Mouse (Mus musculus) heart, embryonic 11.5 days (tissue): ENCODE data around the gene Npas1. TPM values are rescaled to one million over a fixed set of nuclear protein-coding genes. Genes with fewer than 3 reads are reported as not detected.
A peak's percentile ranks its signal among the peaks of the same experiment; 100 is the strongest.

Source experiments
- ATAC-seq: fragments of 200-750 bp; cut with Nextera tagmentation; replicated peaks from 2 replicates; pipeline ENCODE4 v1.8.0; 2017; ENCODE audit warnings: moderate library complexity; ENCODE audit not compliant: insufficient number of reproducible peaks, low FRiP score, low TSS enrichment
- H3K27ac ChIP-seq: fragments of 300-500 bp; sonication (generic); 2 replicates; pipeline ENCODE4 v1.5.1; 2014; ENCODE audit warnings: mild to moderate bottlenecking, low read depth, low read length
- H3K27me3 ChIP-seq: fragments of 300-500 bp; sonication (generic); 2 replicates; pipeline ENCODE4 v1.6.1; 2014; ENCODE audit warnings: mild to moderate bottlenecking, low read length, mixed read lengths; ENCODE audit not compliant: control insufficient read depth, insufficient read depth
- H3K36me3 ChIP-seq: fragments of 300-500 bp; sonication (generic); 2 replicates; pipeline ENCODE4 v1.6.1; 2014; ENCODE audit warnings: mild to moderate bottlenecking, low read length, moderate library complexity, mixed read lengths; ENCODE audit not compliant: control insufficient read depth, insufficient read depth
- H3K4me1 ChIP-seq: fragments of 300-500 bp; sonication (generic); 2 replicates; pipeline ENCODE4 v1.6.1; 2014; ENCODE audit warnings: low read length; ENCODE audit not compliant: control insufficient read depth, insufficient read depth
- H3K4me2 ChIP-seq: fragments of 300-500 bp; sonication (generic); 2 replicates; pipeline ENCODE4 v1.6.1; 2014; ENCODE audit warnings: mild to moderate bottlenecking, moderate library complexity
- H3K4me3 ChIP-seq: fragments of 300-500 bp; sonication (generic); 2 replicates; pipeline ENCODE4 v1.5.1; 2014; ENCODE audit warnings: low read depth, low read length
- H3K9ac ChIP-seq: fragments of 300-500 bp; sonication (generic); 2 replicates; pipeline ENCODE4 v1.6.1; 2014; ENCODE audit warnings: mild to moderate bottlenecking, low read depth, low read length, moderate library complexity
- H3K9me3 ChIP-seq: fragments of 300-500 bp; sonication (generic); replicated peaks from 2 replicates; pipeline ENCODE4 v1.6.1; 2016; ENCODE audit warnings: low read length; ENCODE audit not compliant: control insufficient read depth
- WGBS: fragments of 180-500 bp; shearing (Covaris S2); extraction: QIAGEN DNeasy Blood & Tissue Kit; methylation state at CpG from one replicate; pipeline ENCODE4 v1.1.7; 2014; ENCODE audit not compliant: insufficient replicate concordance; 5-methylcytosine and 5-hydroxymethylcytosine counted together
- polyA plus RNA-seq: library from polyadenylated mRNA; unstranded; fragments of >200 nt; fragmentation: Nextera tagmentation; extraction: Ambion mirVana; gene quantifications from 2 replicates; pipeline ENCODE4 v1.2.1, GENCODE M21; 2014

Npas1 gene
- polyA plus RNA-seq, 1 experiment from 2014 or later = not detected

DNA sequence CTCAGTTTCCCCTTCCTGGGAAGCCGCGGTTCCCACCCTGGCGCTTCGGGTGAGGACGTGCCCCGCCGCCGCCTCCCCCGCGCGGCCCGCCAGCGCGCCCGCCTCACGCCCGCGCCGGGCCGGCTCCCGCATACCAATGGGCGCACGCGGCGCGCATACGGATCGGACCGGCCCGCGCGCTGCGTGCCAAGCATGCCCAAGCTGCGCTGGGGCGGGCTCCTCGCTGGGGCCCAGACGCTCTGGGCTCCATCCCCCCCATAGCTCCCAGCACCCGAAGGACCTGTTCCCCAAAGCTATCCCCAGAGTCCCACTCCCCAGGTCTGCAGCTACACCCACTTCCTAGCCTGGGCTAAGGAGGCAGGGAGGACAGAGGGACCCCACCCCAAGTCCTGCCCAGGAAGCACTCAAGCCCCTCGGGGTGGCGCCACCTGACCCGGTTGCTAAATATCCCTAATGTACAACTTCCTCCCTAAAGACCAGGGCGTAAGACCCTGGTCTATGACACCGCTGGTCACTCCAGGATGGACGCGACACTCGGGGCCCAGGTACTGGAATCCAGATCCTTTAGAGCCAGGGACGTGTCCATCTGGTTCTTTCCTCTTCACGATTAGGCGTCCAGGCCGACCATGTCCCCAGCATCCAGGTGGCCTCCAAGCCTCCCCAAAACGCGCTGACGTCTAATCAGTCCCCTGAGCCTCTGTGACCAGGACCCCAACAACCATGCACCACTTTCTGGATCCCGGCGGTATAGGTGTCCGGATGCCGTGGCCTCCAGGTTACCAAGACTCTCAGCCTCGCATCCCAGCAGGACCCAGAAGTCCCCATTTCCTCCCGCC lies 1.5 kb downstream of the Npas1 start:
- no peak for ATAC-seq
- Histone ChIP-seq H3K27me3 (peaks cover 61% of the 10 kb centered on the region), H3K9me3 (no peaks in the 10 kb centered on the region), H3K4me2 (peak overlapping the region; percentile 63), H3K27ac (no peak overlapping the region), H3K4me1 (peaks cover 18% of the 10 kb centered on the region), H3K4me3 (peak overlapping the region; percentile 43), H3K9ac (no peak overlapping the region), H3K36me3 (no peaks in the 10 kb centered on the region)
- WGBS = 1% methylated on average over 58 of the region's 59 CpGs

DNA sequence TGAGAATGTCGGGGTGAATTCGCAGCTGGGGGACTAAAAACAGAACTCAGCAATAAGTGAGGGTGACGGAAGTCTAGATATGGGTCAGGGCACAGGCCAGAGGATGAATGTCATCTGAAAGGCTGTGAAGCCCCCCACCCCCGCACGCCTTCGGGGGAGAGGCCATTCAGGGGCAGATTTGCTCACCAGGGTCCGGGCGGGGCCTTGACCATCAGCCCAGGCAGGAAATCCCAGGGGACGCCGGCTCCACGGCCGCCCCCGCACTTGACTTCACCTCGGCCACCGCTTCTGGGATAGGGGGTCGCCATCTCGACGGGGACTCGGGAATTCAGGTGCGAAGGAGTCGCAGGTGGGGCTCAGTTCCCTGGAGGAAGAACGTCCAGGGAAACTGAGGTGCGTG lies 2.2 kb downstream of the Npas1 start:
- Histone ChIP-seq H3K27me3 (peaks cover 61% of the 10 kb centered on the region), H3K27ac (no peak overlapping the region), H3K9me3 (no peaks in the 10 kb centered on the region), H3K36me3 (no peaks in the 10 kb centered on the region), H3K4me3 (peak overlapping the region; percentile 43), H3K9ac (no peak overlapping the region), H3K4me2 (peak overlapping the region; percentile 39; the same call in 1 of the 2 replicates), H3K4me1 (peaks cover 18% of the 10 kb centered on the region)
- 4% methylated on average over 23 of the region's 23 CpGs for WGBS
- ATAC-seq = no peak

DNA sequence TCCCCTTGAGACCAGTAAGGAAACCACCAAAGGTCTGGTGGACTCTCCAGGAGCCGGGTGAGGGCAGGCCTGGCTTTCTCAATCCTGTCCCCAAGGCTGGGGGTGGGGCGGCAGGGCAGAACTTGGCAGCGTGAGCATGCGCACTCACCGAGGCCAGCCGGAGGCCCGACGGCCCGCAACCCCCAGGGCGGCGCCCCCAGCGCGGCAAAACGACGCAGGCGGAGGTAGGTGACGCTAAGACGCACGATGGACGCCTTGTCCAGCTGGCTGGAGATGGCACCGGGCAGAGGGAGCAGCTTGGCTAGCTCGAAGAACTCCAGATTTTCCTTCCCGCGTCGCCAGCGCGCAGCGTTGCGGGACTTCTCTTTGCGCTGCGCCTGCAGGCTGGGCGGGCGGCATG lies 3.1 kb downstream of the Npas1 start:
- ATAC-seq = no peak
- WGBS = 5% methylated on average over 33 of the region's 33 CpGs
- H3K4me1 ChIP-seq = peaks cover 18% of the 10 kb centered on the region
- H3K9me3 ChIP-seq = no peaks in the 10 kb centered on the region
- H3K4me3 ChIP-seq = peak overlapping the region; percentile 25
- peaks cover 62% of the 10 kb centered on the region for H3K27me3 ChIP-seq
- peak overlapping the region; percentile 52 for H3K4me2 ChIP-seq
- H3K27ac ChIP-seq = no peak overlapping the region
- 0 out of 2 replicates have a peak overlapping the region, but pooled peaks have one; percentile 22 for H3K9ac ChIP-seq
- no peaks in the 10 kb centered on the region for H3K36me3 ChIP-seq

DNA sequence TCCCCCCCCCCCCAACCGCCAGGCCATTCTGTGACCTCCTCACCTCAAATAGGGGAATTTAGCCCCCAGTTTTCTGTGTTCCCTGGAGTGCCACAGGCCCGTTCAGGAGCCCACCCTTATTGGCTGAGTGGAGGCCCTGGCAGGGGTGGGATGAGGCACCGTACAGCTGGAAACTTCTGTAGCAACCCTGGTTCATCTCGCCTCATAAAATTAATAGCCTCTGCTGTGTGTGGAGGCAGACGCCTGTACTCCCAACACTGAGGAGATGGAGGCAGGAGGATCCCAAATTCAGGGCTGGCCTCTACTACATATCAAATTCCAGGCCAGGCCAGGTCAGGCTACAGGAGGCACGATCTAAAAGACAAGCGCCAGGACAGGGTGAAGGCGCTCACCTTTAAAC lies 3.7 kb downstream of the Npas1 start:
- H3K27ac ChIP-seq = no peak overlapping the region
- no peak overlapping the region for H3K4me2 ChIP-seq
- no peak overlapping the region for H3K4me3 ChIP-seq
- peaks cover 18% of the 10 kb centered on the region for H3K4me1 ChIP-seq
- ATAC-seq = no peak
- no peak overlapping the region for H3K9ac ChIP-seq
- H3K9me3 ChIP-seq = no peaks in the 10 kb centered on the region
- H3K36me3 ChIP-seq = no peaks in the 10 kb centered on the region
- H3K27me3 ChIP-seq = peaks cover 63% of the 10 kb centered on the region
- 65% methylated on average over 8 of the region's 8 CpGs for WGBS

DNA sequence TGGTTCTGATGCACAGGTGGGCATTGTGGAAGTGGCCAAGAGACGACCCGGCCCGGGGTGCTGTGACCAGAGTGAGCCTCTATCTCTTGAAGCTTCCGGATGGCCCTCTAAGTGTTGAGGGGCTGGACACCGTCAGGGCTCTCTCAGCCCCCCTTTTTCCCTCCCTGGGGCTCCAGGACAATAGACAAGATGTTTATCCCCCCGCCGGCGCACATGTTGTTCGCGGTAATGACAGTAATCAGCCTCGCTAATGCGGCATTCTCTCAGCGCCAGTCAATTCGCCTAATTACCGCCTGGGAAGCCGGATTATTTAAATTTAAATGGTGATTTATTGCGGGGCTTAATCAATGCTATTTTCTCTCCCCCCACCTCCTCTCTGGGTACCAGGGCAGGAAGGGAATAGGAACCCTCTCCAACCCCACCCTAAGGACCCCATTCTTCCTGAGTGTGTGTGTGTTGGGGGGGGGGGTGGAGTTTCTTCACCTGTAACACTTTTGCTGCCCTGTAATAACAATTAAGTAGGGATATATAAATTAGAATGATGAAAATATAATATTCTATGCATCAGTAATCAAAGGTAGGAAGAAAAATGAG lies 5.3 kb downstream of the Npas1 start:
- 9% methylated on average over 17 of the region's 17 CpGs for WGBS
- no peak overlapping the region for H3K9ac ChIP-seq
- H3K9me3 ChIP-seq = no peaks in the 10 kb centered on the region
- H3K36me3 ChIP-seq = no peaks in the 10 kb centered on the region
- H3K4me3 ChIP-seq = no peak overlapping the region
- H3K4me1 ChIP-seq = peaks cover 18% of the 10 kb centered on the region
- H3K27ac ChIP-seq = no peak overlapping the region
- peaks cover 65% of the 10 kb centered on the region for H3K27me3 ChIP-seq
- H3K4me2 ChIP-seq = no peak overlapping the region
- no peak for ATAC-seq

DNA sequence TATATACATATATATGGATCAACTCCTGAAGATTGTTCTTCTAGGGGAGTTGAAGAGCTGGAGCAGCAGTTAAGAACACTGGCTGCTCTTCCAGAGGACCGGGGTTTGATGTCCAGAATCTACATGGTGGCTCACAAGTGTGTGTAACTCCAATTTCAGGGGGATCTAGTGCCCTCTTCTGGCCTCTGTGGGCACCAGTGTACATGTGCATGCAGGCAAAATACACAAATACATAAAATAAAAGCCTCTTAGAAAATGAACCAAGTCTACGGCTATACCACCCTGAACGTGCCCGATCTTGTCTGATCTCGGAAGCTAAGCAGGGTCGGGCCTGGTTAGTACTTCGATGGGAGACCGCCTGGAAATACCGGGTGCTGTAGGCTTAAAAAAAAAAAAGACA lies 6.0 kb downstream of the Npas1 start:
- H3K36me3 ChIP-seq = no peaks in the 10 kb centered on the region
- H3K9me3 ChIP-seq = no peaks in the 10 kb centered on the region
- no peak overlapping the region for H3K27ac ChIP-seq
- H3K4me1 ChIP-seq = peaks cover 16% of the 10 kb centered on the region
- no peak overlapping the region for H3K4me2 ChIP-seq
- H3K4me3 ChIP-seq = no peak overlapping the region
- WGBS = 39% methylated on average over 9 of the region's 9 CpGs
- no peak for ATAC-seq
- peaks cover 59% of the 10 kb centered on the region for H3K27me3 ChIP-seq
- no peak overlapping the region for H3K9ac ChIP-seq

DNA sequence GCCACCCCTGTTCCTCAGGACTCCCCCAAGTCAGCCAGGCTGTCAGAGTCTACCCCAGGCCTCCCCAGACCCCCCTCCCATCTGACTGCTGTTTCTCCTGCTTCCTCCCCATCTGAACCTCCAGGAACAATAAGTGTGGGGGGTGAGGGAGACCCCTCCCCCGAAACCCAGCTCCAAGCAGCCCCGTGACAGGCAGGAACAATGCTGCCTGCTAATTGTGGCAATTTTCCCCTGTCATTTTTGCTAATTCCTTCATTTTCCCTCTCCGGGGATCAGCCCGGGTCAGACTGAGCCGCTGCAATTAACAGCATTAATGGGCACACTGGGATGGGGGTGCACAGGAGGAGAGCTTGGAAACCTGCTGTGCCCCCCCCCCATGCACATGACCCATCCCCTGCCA lies 9.4 kb downstream of the Npas1 start:
- Histone ChIP-seq H3K27ac (no peak overlapping the region), H3K4me2 (no peak overlapping the region), H3K27me3 (peaks cover 28% of the 10 kb centered on the region), H3K9ac (no peak overlapping the region), H3K4me3 (no peak overlapping the region), H3K36me3 (no peaks in the 10 kb centered on the region), H3K9me3 (no peaks in the 10 kb centered on the region), H3K4me1 (no peaks in the 10 kb centered on the region)
- no peak for ATAC-seq
- WGBS = 23% methylated on average over 5 of the region's 5 CpGs

DNA sequence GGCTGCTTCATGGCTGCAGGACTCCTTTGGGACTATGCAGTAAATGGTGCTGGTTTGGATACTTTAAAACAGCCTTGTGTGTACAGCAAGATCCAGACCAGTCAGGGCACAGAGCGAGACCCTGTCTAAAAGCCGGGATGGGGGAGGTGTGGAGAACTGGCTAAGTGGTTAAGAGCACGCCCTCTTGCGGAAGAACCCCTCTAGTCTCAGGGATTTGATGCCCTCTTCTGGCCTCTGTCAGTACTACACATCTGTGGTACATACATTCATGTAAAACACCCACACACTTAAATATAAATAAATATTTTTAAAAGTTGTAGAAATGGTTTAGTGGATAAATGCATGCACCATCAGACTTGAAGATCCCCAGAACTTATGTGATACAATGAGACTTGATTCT lies 11.0 kb downstream of the Npas1 start:
- Histone ChIP-seq H3K36me3 (no peaks in the 10 kb centered on the region), H3K4me2 (no peak overlapping the region), H3K9me3 (no peaks in the 10 kb centered on the region), H3K27ac (no peak overlapping the region), H3K27me3 (peaks cover 23% of the 10 kb centered on the region), H3K4me3 (no peak overlapping the region), H3K9ac (no peak overlapping the region), H3K4me1 (no peaks in the 10 kb centered on the region)
- 67% methylated on average over 4 of the region's 4 CpGs for WGBS
- ATAC-seq = no peak
